Mouse (Mus musculus): ENCODE data around the gene Hist1h2bn. TPM values are rescaled to one million over a fixed set of nuclear protein-coding genes. Genes with fewer than 3 reads are reported as not detected.
"Not testable (repeated sequence)": the region's sequence is repeated elsewhere in the genome, so short reads cannot be mapped to it uniquely, and the experiment has no call there.

Gene Hist1h2bn
- polyA plus RNA-seq, 1 experiment from 2014 or later, result 0.88 TPM

- no peak overlapping the region for H3K4me2 ChIP-seq (ENCODE audit: low read depth, low read length)
- H3K36me3 ChIP-seq (ENCODE audit: control insufficient read depth, insufficient read depth), result no peaks in the 10 kb centered on the region
- H3K9ac ChIP-seq (ENCODE audit: low read length), result no peak overlapping the region
- no peak overlapping the region for H3K4me3 ChIP-seq (ENCODE audit: low read length)
- no peaks in the 10 kb centered on the region for H3K4me1 ChIP-seq (ENCODE audit: control insufficient read depth, insufficient read depth, low read length)
- ATAC-seq (replicated peaks; ENCODE audit: extremely low read depth, insufficient read depth, low FRiP score), result no peak
- no peak overlapping the region for H3K27ac ChIP-seq (ENCODE audit: low read length)
- WGBS, result 43% methylated on average over 9 of the region's 11 CpGs
- no peaks in the 10 kb centered on the region for H3K9me3 ChIP-seq (replicated peaks; ENCODE audit: control insufficient read depth, low read length)
- no peaks in the 10 kb centered on the region for H3K27me3 ChIP-seq (ENCODE audit: control insufficient read depth, insufficient read depth, low read length)
Observed at GRCm38 (mm10) chr13:21727948-21728572, 25.9 kb upstream of the Hist1h2bn start.

GRCm38 (mm10) chr13:21729544-21729943, 24.4 kb upstream of the Hist1h2bn start:
- Histone ChIP-seq H3K9me3 (replicated peaks; ENCODE audit: control insufficient read depth, low read length) (no peaks in the 10 kb centered on the region), H3K9ac (ENCODE audit: low read length) (no peak overlapping the region), H3K36me3 (ENCODE audit: control insufficient read depth, insufficient read depth) (no peaks in the 10 kb centered on the region), H3K4me2 (ENCODE audit: low read depth, low read length) (no peak overlapping the region), H3K4me1 (ENCODE audit: control insufficient read depth, insufficient read depth, low read length) (peaks cover 2% of the 10 kb centered on the region; the same call in 1 of the 2 replicates), H3K27ac (ENCODE audit: low read length) (no peak overlapping the region), H3K27me3 (ENCODE audit: control insufficient read depth, insufficient read depth, low read length) (no peaks in the 10 kb centered on the region), H3K4me3 (ENCODE audit: low read length) (no peak overlapping the region)
- 56% methylated on average over 1 of the region's 1 CpGs for WGBS
- no peak for ATAC-seq (replicated peaks; ENCODE audit: extremely low read depth, insufficient read depth, low FRiP score)

- Histone ChIP-seq H3K36me3 (ENCODE audit: control insufficient read depth, insufficient read depth) (no peaks in the 10 kb centered on the region), H3K27me3 (ENCODE audit: control insufficient read depth, insufficient read depth, low read length) (no peaks in the 10 kb centered on the region), H3K4me3 (ENCODE audit: low read length) (no peak overlapping the region), H3K9me3 (replicated peaks; ENCODE audit: control insufficient read depth, low read length) (no peaks in the 10 kb centered on the region), H3K27ac (ENCODE audit: low read length) (no peak overlapping the region), H3K4me2 (ENCODE audit: low read depth, low read length) (no peak overlapping the region), H3K4me1 (ENCODE audit: control insufficient read depth, insufficient read depth, low read length) (peaks cover 6% of the 10 kb centered on the region), H3K9ac (ENCODE audit: low read length) (no peak overlapping the region)
- WGBS, result 75% methylated on average over 5 of the region's 5 CpGs
- ATAC-seq (replicated peaks; ENCODE audit: extremely low read depth, insufficient read depth, low FRiP score), result 0 out of 2 replicates have a peak, but pooled peaks have one; percentile 0
Observed at GRCm38 (mm10) chr13:21733466-21733865, 20.5 kb upstream of the Hist1h2bn start.

GRCm38 (mm10) chr13:21734010-21734905, 19.7 kb upstream of the Hist1h2bn start:
- ATAC-seq (replicated peaks; ENCODE audit: extremely low read depth, insufficient read depth, low FRiP score), result peak; percentile 77
- Histone ChIP-seq H3K4me2 (ENCODE audit: low read depth, low read length) (peak overlapping the region; percentile 79), H3K9me3 (replicated peaks; ENCODE audit: control insufficient read depth, low read length) (no peaks in the 10 kb centered on the region), H3K9ac (ENCODE audit: low read length) (peak overlapping the region; percentile 83), H3K36me3 (ENCODE audit: control insufficient read depth, insufficient read depth) (no peaks in the 10 kb centered on the region), H3K27me3 (ENCODE audit: control insufficient read depth, insufficient read depth, low read length) (no peaks in the 10 kb centered on the region), H3K4me1 (ENCODE audit: control insufficient read depth, insufficient read depth, low read length) (peaks cover 6% of the 10 kb centered on the region), H3K4me3 (ENCODE audit: low read length) (peak overlapping the region; percentile 63), H3K27ac (ENCODE audit: low read length) (peak overlapping the region; percentile 93)
- 1% methylated on average over 21 of the region's 21 CpGs for WGBS

GRCm38 (mm10) chr13:21734906-21735767, 18.8 kb upstream of the Hist1h2bn start, which contains the start of gene Hist1h4j:
Gene Hist1h4j (plus strand): TSS chr13:21735064.
- H3K27ac ChIP-seq (ENCODE audit: low read length), result peak within 1 kb of the TSS; percentile 93
- not testable (repeated sequence) for H3K27me3 ChIP-seq (ENCODE audit: control insufficient read depth, insufficient read depth, low read length); H3K9me3 ChIP-seq (replicated peaks; ENCODE audit: control insufficient read depth, low read length); H3K4me1 ChIP-seq (ENCODE audit: control insufficient read depth, insufficient read depth, low read length); H3K36me3 ChIP-seq (ENCODE audit: control insufficient read depth, insufficient read depth)
- ATAC-seq (replicated peaks; ENCODE audit: extremely low read depth, insufficient read depth, low FRiP score), result peak; percentile 92
- peak within 1 kb of the TSS; percentile 79 for H3K4me2 ChIP-seq (ENCODE audit: low read depth, low read length)
- H3K9ac ChIP-seq (ENCODE audit: low read length), result peak within 1 kb of the TSS; percentile 83
- peak within 1 kb of the TSS; percentile 63 for H3K4me3 ChIP-seq (ENCODE audit: low read length)
- under 1% methylated on average over 43 of the region's 56 CpGs for WGBS

GRCm38 (mm10) chr13:21745006-21745405, 8.9 kb upstream of the Hist1h2bn start:
- ATAC-seq (replicated peaks; ENCODE audit: extremely low read depth, insufficient read depth, low FRiP score), result no peak
- H3K27ac ChIP-seq (ENCODE audit: low read length), result no peak overlapping the region
- H3K4me1 ChIP-seq (ENCODE audit: control insufficient read depth, insufficient read depth, low read length), result peaks cover 5% of the 10 kb centered on the region; the same call in 1 of the 2 replicates
- no peak overlapping the region for H3K9ac ChIP-seq (ENCODE audit: low read length)
- no peaks in the 10 kb centered on the region for H3K9me3 ChIP-seq (replicated peaks; ENCODE audit: control insufficient read depth, low read length)
- H3K36me3 ChIP-seq (ENCODE audit: control insufficient read depth, insufficient read depth), result no peaks in the 10 kb centered on the region
- WGBS, result 79% methylated on average over 1 of the region's 1 CpGs
- no peaks in the 10 kb centered on the region for H3K27me3 ChIP-seq (ENCODE audit: control insufficient read depth, insufficient read depth, low read length)
- no peak overlapping the region for H3K4me3 ChIP-seq (ENCODE audit: low read length)
- no peak overlapping the region for H3K4me2 ChIP-seq (ENCODE audit: low read depth, low read length)

GRCm38 (mm10) chr13:21749387-21750158, 4.3 kb upstream of the Hist1h2bn start:
- Histone ChIP-seq H3K27me3 (ENCODE audit: control insufficient read depth, insufficient read depth, low read length) (no peaks in the 10 kb centered on the region), H3K9me3 (replicated peaks; ENCODE audit: control insufficient read depth, low read length) (no peaks in the 10 kb centered on the region), H3K9ac (ENCODE audit: low read length) (peak overlapping the region; percentile 72), H3K4me1 (ENCODE audit: control insufficient read depth, insufficient read depth, low read length) (peaks cover 15% of the 10 kb centered on the region), H3K36me3 (ENCODE audit: control insufficient read depth, insufficient read depth) (no peaks in the 10 kb centered on the region), H3K4me2 (ENCODE audit: low read depth, low read length) (peak overlapping the region; percentile 74), H3K4me3 (ENCODE audit: low read length) (peak overlapping the region; percentile 54), H3K27ac (ENCODE audit: low read length) (peak overlapping the region; percentile 41)
- 11% methylated on average over 5 of the region's 5 CpGs for WGBS
- no peak for ATAC-seq (replicated peaks; ENCODE audit: extremely low read depth, insufficient read depth, low FRiP score)
